Mouse (Mus musculus) cortical plate, adult 2 months (tissue): ENCODE measurements around the gene Mfsd2b. TPM values are rescaled to one million over a fixed set of nuclear protein-coding genes. Genes with fewer than 3 reads are reported as not detected.
A peak's percentile ranks its signal among the peaks of the same experiment; 100 is the strongest.

Experiments
- H3K27ac ChIP-seq: fragments of 200-500 bp; 2 replicates; pipeline ENCODE4 v1.5.1; 2012; ENCODE audit warnings: low read length, control low read depth, inconsistent platforms; ENCODE audit not compliant: insufficient read depth
- H3K4me1 ChIP-seq: fragments of 200-500 bp; 2 replicates; pipeline ENCODE4 v1.6.1; 2011; ENCODE audit warnings: low read length; ENCODE audit not compliant: control insufficient read depth, insufficient read depth
- H3K4me3 ChIP-seq: fragments of 200-500 bp; 2 replicates; pipeline ENCODE4 v1.5.1; 2011; ENCODE audit warnings: mild to moderate bottlenecking, low read length, control low read depth; ENCODE audit not compliant: insufficient read depth
- CTCF ChIP-seq: fragments of 200-500 bp; IDR thresholded peaks from 2 replicates; pipeline ENCODE4 v1.5.1; 2011; ENCODE audit warnings: mild to moderate bottlenecking, control low read depth, low read length; ENCODE audit not compliant: insufficient read depth; ENCODE audit errors: extremely low read depth
- POLR2A ChIP-seq: fragments of 200-500 bp; IDR thresholded peaks from 2 replicates; pipeline ENCODE4 v1.6.1; 2011; ENCODE audit warnings: mild to moderate bottlenecking, low read length, control low read depth; ENCODE audit not compliant: insufficient read depth; ENCODE audit errors: extremely low read depth
- polyA plus RNA-seq: library from polyadenylated mRNA; depleted of rRNA; stranded (reverse); fragments of >200 nt; gene quantifications from 2 replicates; pipeline ENCODE4 v1.2.3, GENCODE M21; 2012

The Mfsd2b gene
- polyA plus RNA-seq, 1 experiment: 1.5 TPM

GRCm38 (mm10) chr12:4862672-4863071, 11.5 kb downstream of the Mfsd2b start:
- no peak overlapping the region for H3K27ac ChIP-seq
- H3K4me3 ChIP-seq: no peak overlapping the region
- H3K4me1 ChIP-seq: peaks cover 3% of the 10 kb centered on the region
- TF ChIP-seq POLR2A (no peak), CTCF (no peak)

DNA sequence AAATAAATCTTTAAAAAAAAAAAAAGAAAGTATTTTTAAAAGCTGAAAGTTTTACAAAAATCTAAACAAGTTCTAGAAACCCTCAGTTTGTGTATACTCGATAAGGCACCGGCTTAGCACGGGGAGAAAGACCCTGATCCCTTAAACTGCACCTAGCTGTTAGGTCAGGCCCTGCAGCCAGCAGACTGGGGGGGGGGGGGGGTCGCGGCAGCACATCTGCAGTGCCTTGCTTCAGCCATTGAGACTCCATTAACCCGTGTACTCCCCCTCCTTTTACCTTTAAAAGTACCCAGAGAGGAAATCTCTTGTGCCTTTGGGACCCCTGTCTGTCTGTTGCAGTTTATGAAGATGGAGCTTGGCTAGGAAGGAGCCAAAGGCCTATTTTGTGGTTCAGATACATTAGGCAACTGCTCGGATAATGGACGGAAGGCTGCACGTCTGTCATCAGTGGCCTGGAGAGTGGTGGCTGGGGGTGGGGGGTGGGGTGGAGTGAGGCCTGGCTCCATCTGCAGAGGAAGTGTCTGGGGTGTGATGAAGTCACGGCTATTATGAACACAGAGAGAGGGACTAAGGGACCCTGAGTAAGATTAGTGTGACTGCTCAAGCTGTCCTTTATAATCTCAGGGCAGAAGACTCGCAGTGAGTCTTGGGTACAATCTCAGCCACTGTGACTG, 14.8 kb downstream of the Mfsd2b start:
- H3K27ac ChIP-seq: no peak overlapping the region
- H3K4me1 ChIP-seq: peaks cover 3% of the 10 kb centered on the region
- TF ChIP-seq POLR2A (no peak), CTCF (no peak)
- no peak overlapping the region for H3K4me3 ChIP-seq

- no peak overlapping the region for H3K27ac ChIP-seq
- no peak for TF ChIP-seq POLR2A
- TF ChIP-seq CTCF: no peak
- no peaks in the 10 kb centered on the region for H3K4me1 ChIP-seq
- no peak overlapping the region for H3K4me3 ChIP-seq
Observed at GRCm38 (mm10) chr12:4856834-4857233, 17.3 kb downstream of the Mfsd2b start.

GRCm38 (mm10) chr12:4856160-4856559, 18.0 kb downstream of the Mfsd2b start:
- no peak overlapping the region for H3K27ac ChIP-seq
- H3K4me3 ChIP-seq: no peak overlapping the region
- TF ChIP-seq POLR2A: no peak
- H3K4me1 ChIP-seq: no peaks in the 10 kb centered on the region

- H3K4me1 ChIP-seq: no peaks in the 10 kb centered on the region
- no peak for TF ChIP-seq CTCF
- TF ChIP-seq POLR2A: no peak
- peak overlapping the region; percentile 89 for H3K4me3 ChIP-seq
- no peak overlapping the region for H3K27ac ChIP-seq
Observed at GRCm38 (mm10) chr12:4843741-4844140, 30.4 kb downstream of the Mfsd2b start.

GRCm38 (mm10) chr12:4842890-4843597, 31.1 kb downstream of the Mfsd2b start, which contains the start of gene Wdcp:
TSS of gene Wdcp (plus strand) at chr12:4843303.
- TF ChIP-seq POLR2A: no peak
- TF ChIP-seq CTCF: no peak
- Histone ChIP-seq H3K27ac (no peak within 1 kb of the TSS), H3K4me3 (peak within 1 kb of the TSS; percentile 89), H3K4me1 (no peaks in the 10 kb centered on the region)

- no peaks in the 10 kb centered on the region for H3K4me1 ChIP-seq
- H3K4me3 ChIP-seq: no peak overlapping the region; the same call in 1 of the 2 replicates
- TF ChIP-seq POLR2A (no peak), CTCF (no peak)
- H3K27ac ChIP-seq: no peak overlapping the region
Observed at GRCm38 (mm10) chr12:4842456-4842855, 31.7 kb downstream of the Mfsd2b start.

GRCm38 (mm10) chr12:4841392-4841887, 32.7 kb downstream of the Mfsd2b start, which contains the start of gene Fkbp1b:
TSS of gene Fkbp1b (minus strand) at chr12:4841591.
- no peak for TF ChIP-seq POLR2A
- TF ChIP-seq CTCF: no peak
- H3K4me1 ChIP-seq: no peaks in the 10 kb centered on the region
- no peak within 1 kb of the TSS for H3K27ac ChIP-seq
- peak within 1 kb of the TSS; percentile 50 for H3K4me3 ChIP-seq

GRCm38 (mm10) chr12:4840741-4841140, 33.4 kb downstream of the Mfsd2b start:
- no peaks in the 10 kb centered on the region for H3K4me1 ChIP-seq
- H3K27ac ChIP-seq: no peak overlapping the region
- peak overlapping the region; percentile 50 for H3K4me3 ChIP-seq
- TF ChIP-seq CTCF (no peak), POLR2A (no peak)

GRCm38 (mm10) chr12:4840010-4840409, 34.1 kb downstream of the Mfsd2b start:
- no peak for TF ChIP-seq POLR2A
- no peak for TF ChIP-seq CTCF
- Histone ChIP-seq H3K4me3 (no peak overlapping the region), H3K4me1 (no peaks in the 10 kb centered on the region), H3K27ac (no peak overlapping the region)
